Mouse (Mus musculus) hindbrain, postnatal 0 days (tissue): ENCODE data around the gene Sema3b. TPM values are rescaled to one million over a fixed set of nuclear protein-coding genes. Genes with fewer than 3 reads are reported as not detected.

Experiments used
- ATAC-seq: fragments of 200-750 bp; cut with Nextera tagmentation; 2 replicates; pipeline ENCODE4 v1.8.0; 2017; ENCODE audit warnings: mild to moderate bottlenecking, moderate TSS enrichment, moderate library complexity
- DNase-seq: peaks from one replicate; pipeline ENCODE4 v3.0.0-alpha.2; 2015; ENCODE audit warnings: low spot score
- H3K27ac ChIP-seq: fragments of 300-500 bp; sonication (generic); 2 replicates; pipeline ENCODE4 v1.5.1; 2014; ENCODE audit warnings: mild to moderate bottlenecking
- H3K27me3 ChIP-seq: fragments of 300-500 bp; sonication (generic); 2 replicates; pipeline ENCODE4 v1.6.1; 2014; ENCODE audit warnings: low read length, mixed read lengths; ENCODE audit not compliant: insufficient read depth
- H3K36me3 ChIP-seq: fragments of 300-500 bp; sonication (generic); 2 replicates; pipeline ENCODE4 v1.6.1; 2014; ENCODE audit warnings: low read length, mixed read lengths; ENCODE audit not compliant: insufficient read depth
- H3K4me1 ChIP-seq: fragments of 300-500 bp; sonication (generic); 2 replicates; pipeline ENCODE4 v1.6.1; 2014; ENCODE audit warnings: antibody characterized with exemption, low read length, mixed read lengths; ENCODE audit not compliant: insufficient read depth
- H3K4me2 ChIP-seq: fragments of 300-500 bp; sonication (generic); 2 replicates; pipeline ENCODE4 v1.6.1; 2014; ENCODE audit warnings: low read depth, mild to moderate bottlenecking, low read length, moderate library complexity, mixed read lengths
- H3K4me3 ChIP-seq: fragments of 300-500 bp; sonication (generic); 2 replicates; pipeline ENCODE4 v1.5.1; 2014; ENCODE audit warnings: low read length
- H3K9ac ChIP-seq: fragments of 300-500 bp; sonication (generic); replicated peaks from 2 replicates; pipeline ENCODE4 v1.6.1; 2014; ENCODE audit warnings: mild to moderate bottlenecking, low read length, moderate library complexity, mixed read lengths
- H3K9me3 ChIP-seq: fragments of 300-500 bp; sonication (generic); 2 replicates; pipeline ENCODE4 v1.6.1; 2016; ENCODE audit warnings: low read length, mixed read lengths
- CTCF ChIP-seq: IDR thresholded peaks from 2 replicates; pipeline ENCODE4 v1.5.1; 2016; ENCODE audit warnings: antibody characterized with exemption, control low read depth, low read depth
- WGBS: fragments of 180-500 bp; shearing (Covaris S2); extraction: QIAGEN DNeasy Blood & Tissue Kit; methylation state at CpG from one replicate; pipeline ENCODE4 v1.1.7; 2014; 5-methylcytosine and 5-hydroxymethylcytosine counted together
- polyA plus RNA-seq: library from polyadenylated mRNA; unstranded; fragments of >200 nt; fragmentation: Nextera tagmentation; extraction: Ambion mirVana; gene quantifications from 2 replicates; pipeline ENCODE4 v1.2.1, GENCODE M21; 2015
- total RNA-seq: library from RNA; depleted of rRNA; stranded (reverse); fragments of >200 nt; gene quantifications from 2 replicates; pipeline ENCODE4 v1.2.3, GENCODE M21; 2014

Sema3b gene
- total and polyA plus RNA-seq, 2 experiments from 2014 or later, result 8.3 to 11.2 TPM

DNA sequence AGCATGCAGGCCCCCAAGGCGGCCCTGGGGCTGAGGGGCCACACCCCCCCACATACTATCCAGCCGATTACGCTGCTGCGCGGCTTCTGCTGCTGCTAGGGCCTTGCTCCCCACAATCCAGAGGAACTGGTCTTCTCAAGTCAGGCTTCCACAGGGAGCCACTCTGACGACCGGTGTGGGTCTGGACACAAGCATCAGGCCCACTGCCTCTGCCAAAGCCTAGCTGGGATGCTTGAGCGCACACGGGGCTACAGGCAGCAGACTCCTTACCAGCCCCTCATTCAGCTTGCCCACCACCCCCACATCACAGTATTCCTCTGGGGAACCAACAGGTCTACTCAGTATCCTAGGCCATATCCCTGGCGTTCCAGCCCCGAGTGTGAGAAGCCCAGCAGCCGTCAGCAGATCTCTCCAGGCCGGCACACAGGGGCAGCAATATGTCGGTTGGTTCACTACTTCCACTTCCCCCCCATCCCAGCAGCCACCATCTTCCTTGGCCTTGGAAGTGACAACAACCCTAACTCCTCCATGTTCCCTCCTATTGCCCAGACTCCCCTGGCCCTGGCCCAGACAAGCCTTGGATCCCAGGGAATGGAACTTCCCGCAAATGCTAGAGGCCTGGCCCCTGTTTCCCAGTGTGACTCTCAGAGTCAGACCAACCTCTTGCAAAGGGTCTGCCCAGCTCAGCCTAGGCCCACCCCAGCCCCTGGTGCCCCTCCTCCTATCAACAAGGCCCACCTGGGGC lies 24.8 kb upstream of the Sema3b start:
- no peak for ATAC-seq
- H3K4me1 ChIP-seq, result peaks cover 46% of the 10 kb centered on the region
- no peak for TF ChIP-seq CTCF
- H3K27ac ChIP-seq, result peak overlapping the region; percentile 93
- peak overlapping the region; percentile 81 for H3K4me3 ChIP-seq
- H3K27me3 ChIP-seq, result no peaks in the 10 kb centered on the region
- WGBS, result 1% methylated on average over 15 of the region's 15 CpGs
- H3K36me3 ChIP-seq, result no peaks in the 10 kb centered on the region
- H3K9ac ChIP-seq, result peak overlapping the region; percentile 89
- H3K4me2 ChIP-seq, result peak overlapping the region; percentile 96
- peak; percentile 50 for DNase-seq
- no peaks in the 10 kb centered on the region for H3K9me3 ChIP-seq

- Histone ChIP-seq H3K4me2 (peak overlapping the region; percentile 96), H3K36me3 (no peaks in the 10 kb centered on the region), H3K9ac (peak overlapping the region; percentile 89), H3K4me3 (peak overlapping the region; percentile 81), H3K9me3 (no peaks in the 10 kb centered on the region), H3K4me1 (peaks cover 52% of the 10 kb centered on the region), H3K27me3 (no peaks in the 10 kb centered on the region), H3K27ac (peak overlapping the region; percentile 93)
- no peak for TF ChIP-seq CTCF
- WGBS, result 2% methylated on average over 33 of the region's 33 CpGs
- DNase-seq (peak; percentile 77), ATAC-seq (peak; percentile 9; the same call in 1 of the 2 replicates)
Observed at GRCm38 (mm10) chr9:107633091-107633660, 24.1 kb upstream of the Sema3b start.

DNA sequence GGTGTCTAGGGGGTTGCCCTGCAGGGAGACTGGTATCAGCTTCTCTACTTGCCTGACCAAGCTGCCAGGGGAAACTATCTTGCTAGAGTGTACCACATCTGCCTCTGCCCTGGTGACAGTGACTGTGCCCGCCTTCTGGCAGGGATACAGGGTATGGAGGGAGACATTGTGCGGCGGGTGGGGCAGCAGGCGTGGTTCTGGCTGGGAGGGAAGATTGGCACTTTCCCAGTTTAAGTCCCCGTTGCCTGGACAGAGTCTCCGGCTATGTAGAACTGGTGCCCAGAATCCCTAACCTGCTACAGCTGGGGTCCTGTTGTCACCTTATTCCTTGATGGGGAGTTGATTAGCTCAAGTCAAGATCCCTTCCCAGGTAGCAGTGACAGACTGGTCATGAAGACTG lies 23.4 kb upstream of the Sema3b start:
- H3K4me3 ChIP-seq, result peak overlapping the region; percentile 81
- ATAC-seq (no peak), DNase-seq (peak; percentile 75)
- H3K9ac ChIP-seq, result peak overlapping the region; percentile 89
- peak overlapping the region; percentile 93 for H3K27ac ChIP-seq
- H3K4me2 ChIP-seq, result peak overlapping the region; percentile 96
- no peaks in the 10 kb centered on the region for H3K36me3 ChIP-seq
- H3K27me3 ChIP-seq, result no peaks in the 10 kb centered on the region
- no peak for TF ChIP-seq CTCF
- no peaks in the 10 kb centered on the region for H3K9me3 ChIP-seq
- H3K4me1 ChIP-seq, result peaks cover 58% of the 10 kb centered on the region
- WGBS, result 10% methylated on average over 6 of the region's 6 CpGs

DNA sequence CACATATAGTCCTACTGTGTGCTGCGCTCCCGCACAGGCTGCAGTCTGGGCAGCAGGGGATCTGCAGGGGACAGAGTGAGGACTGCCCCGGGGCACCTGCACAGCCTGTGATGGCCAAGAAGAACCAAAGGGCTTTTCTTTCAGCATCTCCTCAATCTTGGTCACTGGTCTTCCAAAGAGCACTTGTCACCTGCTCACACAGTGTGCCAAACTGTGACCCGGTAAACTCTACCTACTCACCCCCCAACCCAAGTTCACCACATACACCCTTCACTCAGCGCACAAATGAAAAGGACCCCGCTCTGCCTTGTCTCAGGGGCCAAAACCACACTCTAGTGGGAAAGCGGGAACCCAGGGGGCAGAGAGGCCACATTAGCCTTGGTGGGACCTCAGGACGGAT lies 22.8 kb upstream of the Sema3b start:
- no peaks in the 10 kb centered on the region for H3K36me3 ChIP-seq
- no peak overlapping the region for H3K4me3 ChIP-seq
- no peak for ATAC-seq
- no peak for TF ChIP-seq CTCF
- no peak overlapping the region for H3K9ac ChIP-seq
- DNase-seq, result no peak
- H3K4me1 ChIP-seq, result peaks cover 58% of the 10 kb centered on the region
- peak overlapping the region; percentile 93 for H3K27ac ChIP-seq
- H3K9me3 ChIP-seq, result no peaks in the 10 kb centered on the region
- H3K4me2 ChIP-seq, result peak overlapping the region; percentile 96
- H3K27me3 ChIP-seq, result no peaks in the 10 kb centered on the region
- 51% methylated on average over 8 of the region's 8 CpGs for WGBS

DNA sequence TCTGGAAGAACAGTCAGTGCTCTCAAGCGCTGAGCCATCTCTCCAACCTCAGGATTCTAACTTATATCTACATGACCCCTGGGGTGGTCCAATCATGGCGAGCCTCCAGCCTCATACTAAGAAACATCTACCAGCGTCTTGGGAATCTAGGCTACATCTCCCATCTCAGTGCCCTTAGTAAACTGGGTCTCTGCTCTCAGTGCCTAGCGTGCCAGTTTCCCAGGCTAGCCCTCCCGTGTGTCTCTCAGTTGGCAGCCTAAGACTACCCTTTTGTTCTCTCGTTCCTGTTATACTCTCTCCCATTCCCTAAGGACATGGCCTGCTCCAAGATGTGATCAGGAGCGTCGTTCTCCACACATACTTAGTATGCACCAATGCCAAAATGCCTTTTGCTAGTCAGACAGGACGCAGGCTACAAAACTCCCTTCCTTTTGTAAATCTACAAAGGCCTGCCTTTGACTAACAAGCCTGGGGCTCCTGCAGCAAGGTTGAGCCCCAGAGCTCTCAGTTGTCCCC lies 22.3 kb upstream of the Sema3b start:
- no peak overlapping the region for H3K4me3 ChIP-seq
- 22% methylated on average over 9 of the region's 9 CpGs for WGBS

DNA sequence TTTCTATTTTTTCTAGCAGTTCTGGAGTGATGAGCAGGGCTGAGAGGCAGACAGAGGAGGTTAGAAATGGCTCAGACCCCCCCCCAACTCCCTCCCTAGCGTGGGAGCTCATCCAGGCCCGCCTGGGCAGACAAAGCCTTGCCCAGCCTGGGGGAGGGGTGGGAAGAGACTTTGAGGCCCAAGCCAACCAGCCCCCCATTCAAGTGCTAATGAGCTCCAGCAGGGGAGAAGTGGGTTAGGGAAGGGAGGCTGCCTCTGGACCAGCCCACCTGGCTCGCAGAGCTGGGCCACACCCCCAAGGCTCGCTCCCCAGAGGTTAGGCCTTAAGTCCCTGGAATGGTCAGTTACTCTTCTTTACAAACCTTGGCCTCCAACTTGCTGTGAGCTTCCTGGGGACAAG lies 21.5 kb upstream of the Sema3b start:
- WGBS, result 5% methylated on average over 4 of the region's 4 CpGs
- Histone ChIP-seq H3K27me3 (no peaks in the 10 kb centered on the region), H3K36me3 (no peaks in the 10 kb centered on the region), H3K9me3 (no peaks in the 10 kb centered on the region), H3K4me3 (no peak overlapping the region), H3K4me1 (peaks cover 65% of the 10 kb centered on the region), H3K9ac (peak overlapping the region; percentile 28; the same call in 1 of the 2 replicates), H3K27ac (peak overlapping the region; percentile 93), H3K4me2 (peak overlapping the region; percentile 39; the same call in 1 of the 2 replicates)
- ATAC-seq (peak; percentile 50; the same call in 1 of the 2 replicates), DNase-seq (peak; percentile 85)
- no peak for TF ChIP-seq CTCF

More for the DNA sequence above, 22.3 kb upstream of the Sema3b start:
- Histone ChIP-seq H3K36me3 (no peaks in the 10 kb centered on the region), H3K27me3 (no peaks in the 10 kb centered on the region), H3K9ac (0 out of 2 replicates have a peak overlapping the region, but pooled peaks have one; percentile 28), H3K4me2 (peak overlapping the region; percentile 96), H3K4me1 (peaks cover 61% of the 10 kb centered on the region), H3K9me3 (no peaks in the 10 kb centered on the region), H3K27ac (peak overlapping the region; percentile 93)
- DNase-seq (no peak), ATAC-seq (no peak)
- no peak for TF ChIP-seq CTCF
